Mouse (Mus musculus) cortical plate, adult 2 months (tissue): Measurements from ENCODE around the gene Msl3l2.

Experiments
- CTCF ChIP-seq: fragments of 200-500 bp; IDR thresholded peaks from 2 replicates; pipeline ENCODE4 v1.5.1; 2011; ENCODE audit warnings: mild to moderate bottlenecking, control low read depth, low read length; ENCODE audit not compliant: insufficient read depth; ENCODE audit errors: extremely low read depth
- POLR2A ChIP-seq: fragments of 200-500 bp; IDR thresholded peaks from 2 replicates; pipeline ENCODE4 v1.6.1; 2011; ENCODE audit warnings: mild to moderate bottlenecking, low read length, control low read depth; ENCODE audit not compliant: insufficient read depth; ENCODE audit errors: extremely low read depth

GRCm38 (mm10) chr10:56114951-56115635 lies 8.4 kb downstream of the Msl3l2 start:
- TF ChIP-seq POLR2A: peak; percentile 59
- no peak for TF ChIP-seq CTCF
